9 mouse cellular contexts compared by ENCODE assay signal in the genomic region with DNA sequence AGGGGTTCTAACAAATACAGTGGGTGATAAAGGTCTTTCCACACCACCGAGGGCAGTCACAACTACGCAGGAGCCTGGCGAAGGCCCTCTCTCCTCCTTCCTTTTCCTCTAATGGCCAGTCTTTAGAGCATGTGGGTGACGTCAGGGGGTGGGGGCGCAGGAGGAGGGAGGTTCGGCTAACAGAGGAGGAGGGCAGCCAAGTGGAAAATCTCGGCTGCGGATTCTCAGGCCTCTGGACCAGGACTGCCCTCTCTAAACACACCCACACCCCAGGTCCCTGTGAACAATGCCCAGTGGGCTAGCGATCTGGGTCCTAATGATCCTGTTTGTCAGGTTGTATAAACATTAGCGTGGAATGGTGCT. TPM values are rescaled to one million over a fixed set of nuclear protein-coding genes. Genes with fewer than 3 reads are reported as not detected.
DNase-seq lines count a peak whose midpoint lies in the region; ATAC-seq lines count a peak whose summit lies in the region.
"Had no signal": no experiment of that assay in that cellular context is flagged by ENCODE, and none has a peak within 500 bp of the region (broad histone marks: within the 10 kb centered on the region; RNA-seq: fewer than 3 reads in every experiment).

No protein-coding gene starts in this region.

- peak; percentile 96 for DNase-seq in 3T3-L1 (ENCODE audit: low read depth, low spot score)
- DNase-seq in c-Kit-positive CD71-negative TER-119-negative erythroid progenitor cells, embryonic 14.5 days (ENCODE audit: low read depth): peak; percentile 9
- DNase-seq in kidney, postnatal 25 days: peak; percentile 91 to 94
- peak; percentile 82 for DNase-seq in neural tube, embryonic 10.5 days (ENCODE audit: extremely low spot score, low spot score)
- peak; percentile 39 for DNase-seq in urinary bladder, adult 2 months (ENCODE audit: low spot score)

- no peaks in the 10 kb centered on the region for H3K9me3 ChIP-seq in forebrain, embryonic 13.5 days (replicated peaks)
- H3K9me3 ChIP-seq in heart, embryonic 16.5 days (replicated peaks; ENCODE audit: control insufficient read depth, low read length): no peaks in the 10 kb centered on the region
- H3K9me3 ChIP-seq in liver, embryonic 12.5 days (replicated peaks): no peaks in the 10 kb centered on the region

- H3K4me2 ChIP-seq in forebrain, embryonic 13.5 days: peak overlapping the region; percentile 71
- H3K4me2 ChIP-seq in heart, embryonic 16.5 days (ENCODE audit: low read depth, low read length): peak overlapping the region; percentile 79
- H3K4me2 ChIP-seq in liver, embryonic 12.5 days: peak overlapping the region; percentile 83

- peak overlapping the region; percentile 92 for H3K9ac ChIP-seq in forebrain, embryonic 13.5 days
- peak overlapping the region; percentile 79 for H3K9ac ChIP-seq in heart, embryonic 16.5 days (ENCODE audit: low read length)
- peak overlapping the region; percentile 73 for H3K9ac ChIP-seq in liver, embryonic 12.5 days

- H3K4me3 ChIP-seq in forebrain, embryonic 13.5 days: peak overlapping the region; percentile 82
- H3K4me3 ChIP-seq in heart, embryonic 16.5 days (ENCODE audit: low read length): peak overlapping the region; percentile 68
- H3K4me3 ChIP-seq in liver, embryonic 12.5 days: peak overlapping the region; percentile 67

- no peaks in the 10 kb centered on the region for H3K27me3 ChIP-seq in forebrain, embryonic 13.5 days
- H3K27me3 ChIP-seq in heart, embryonic 16.5 days (ENCODE audit: control insufficient read depth, insufficient read depth, low read length): no peaks in the 10 kb centered on the region
- no peaks in the 10 kb centered on the region for H3K27me3 ChIP-seq in liver, embryonic 12.5 days (replicated peaks)
- H3K27me3 ChIP-seq: CH12.LX had no signal

- H3K36me3 ChIP-seq in forebrain, embryonic 13.5 days (ENCODE audit: poor library complexity, severe bottlenecking): peaks cover 14% of the 10 kb centered on the region
- no peaks in the 10 kb centered on the region; the same call in 1 of the 2 replicates for H3K36me3 ChIP-seq in heart, embryonic 16.5 days (ENCODE audit: control insufficient read depth, insufficient read depth)
- no peaks in the 10 kb centered on the region for H3K36me3 ChIP-seq in liver, embryonic 12.5 days

- WGBS in forebrain, embryonic 13.5 days: under 1% methylated on average over 10 of the region's 10 CpGs
- WGBS in heart, embryonic 16.5 days: 2% methylated on average over 9 of the region's 10 CpGs
- 2% methylated on average over 10 of the region's 10 CpGs for WGBS in liver, embryonic 12.5 days (ENCODE audit: insufficient replicate concordance)

- H3K27ac ChIP-seq in forebrain, embryonic 13.5 days: peak overlapping the region; percentile 98
- H3K27ac ChIP-seq in heart, embryonic 16.5 days (ENCODE audit: low read length): peak overlapping the region; percentile 81
- H3K27ac ChIP-seq in liver, embryonic 12.5 days: peak overlapping the region; percentile 68

- peaks cover 22% of the 10 kb centered on the region for H3K4me1 ChIP-seq in forebrain, embryonic 13.5 days
- peaks cover 12% of the 10 kb centered on the region for H3K4me1 ChIP-seq in heart, embryonic 16.5 days (ENCODE audit: control insufficient read depth, insufficient read depth, low read length)
- H3K4me1 ChIP-seq in liver, embryonic 12.5 days: peaks cover 22% of the 10 kb centered on the region

- ATAC-seq in forebrain, embryonic 13.5 days: peak; percentile 86
- peak; percentile 89 for ATAC-seq in heart, embryonic 16.5 days (replicated peaks; ENCODE audit: extremely low read depth, insufficient read depth, low FRiP score)
- peak; percentile 59 for ATAC-seq in liver, embryonic 12.5 days

RNA-seq across cellular contexts. Expression of a gene that starts 17.8 kb away (rescaled TPM):
- polyA plus RNA-seq in forebrain, embryonic 13.5 days (2015; fragmentation: Nextera tagmentation; extraction: Ambion mirVana): 191 and 198 TPM in 2 replicates
- polyA plus RNA-seq in heart, embryonic 16.5 days (2015; fragmentation: Nextera tagmentation; extraction: Ambion mirVana): 39.1 and 45.1 TPM in 2 replicates
- polyA plus RNA-seq in liver, embryonic 12.5 days (2016; fragmentation: Nextera tagmentation; extraction: Ambion mirVana): 10.1 and 10.2 TPM in 2 replicates
- polyA plus RNA-seq in urinary bladder, adult 2 months (2012; rRNA removed): 26.5 and 30.1 TPM in 2 replicates

RNA-seq across cellular contexts. Expression of a gene that starts 47.0 kb away (rescaled TPM):
- not detected in 2 replicates for polyA plus RNA-seq in forebrain, embryonic 13.5 days (2015; fragmentation: Nextera tagmentation; extraction: Ambion mirVana)
- not detected in 2 replicates for polyA plus RNA-seq in heart, embryonic 16.5 days (2015; fragmentation: Nextera tagmentation; extraction: Ambion mirVana)
- polyA plus RNA-seq in liver, embryonic 12.5 days (2016; fragmentation: Nextera tagmentation; extraction: Ambion mirVana): not detected in 2 replicates
- polyA plus RNA-seq in urinary bladder, adult 2 months (2012; rRNA removed): not detected in 2 replicates

RNA-seq across cellular contexts. Expression of a gene that starts 47.1 kb away (rescaled TPM):
- polyA plus RNA-seq in forebrain, embryonic 13.5 days (2015; fragmentation: Nextera tagmentation; extraction: Ambion mirVana): 1.4 and 1.9 TPM in 2 replicates
- polyA plus RNA-seq in heart, embryonic 16.5 days (2015; fragmentation: Nextera tagmentation; extraction: Ambion mirVana): 3.7 and 4.0 TPM in 2 replicates
- polyA plus RNA-seq in liver, embryonic 12.5 days (2016; fragmentation: Nextera tagmentation; extraction: Ambion mirVana): 0.46 and 0.53 TPM in 2 replicates
- polyA plus RNA-seq in urinary bladder, adult 2 months (2012; rRNA removed): 4.8 and 7.3 TPM in 2 replicates

Comparison
In these comparisons a context has a peak if more than half of its experiments do, and no peak if none do; other contexts are left out.
1. Peak in every context shown above with its lines: DNase-seq, ATAC-seq, H3K4me3 ChIP-seq and H3K27ac ChIP-seq.
2. DNase-seq: peak in every context shown above with its lines; median percentile 96 in 3T3-L1; 92 in kidney, postnatal 25 days; 82 in neural tube, embryonic 10.5 days; 39 in urinary bladder, adult 2 months; 9 in c-Kit-positive CD71-negative TER-119-negative erythroid progenitor cells, embryonic 14.5 days.